Mouse (Mus musculus) limb, embryonic 11.5 days (tissue): ENCODE results near the gene Fam189a1. TPM values are rescaled to one million over a fixed set of nuclear protein-coding genes. Genes with fewer than 3 reads are reported as not detected.

ENCODE experiments used
- ATAC-seq: fragments of 200-750 bp; cut with Nextera tagmentation; 2 replicates; pipeline ENCODE4 v1.8.0; 2017; ENCODE audit warnings: low read depth; ENCODE audit not compliant: insufficient number of reproducible peaks, low FRiP score, low TSS enrichment
- DNase-seq: peaks from one replicate; pipeline ENCODE4 v3.0.0-alpha.2; 2015; ENCODE audit warnings: low spot score
- H3K27ac ChIP-seq: fragments of 300-500 bp; sonication (generic); replicated peaks from 2 replicates; pipeline ENCODE4 v1.5.1; 2014; ENCODE audit warnings: low read depth, mild to moderate bottlenecking, low read length
- H3K27me3 ChIP-seq: fragments of 300-500 bp; sonication (generic); 2 replicates; pipeline ENCODE4 v1.6.1; 2014; ENCODE audit warnings: mild to moderate bottlenecking, low read length, mixed read lengths; ENCODE audit not compliant: control insufficient read depth, insufficient read depth
- H3K36me3 ChIP-seq: fragments of 300-500 bp; sonication (generic); 2 replicates; pipeline ENCODE4 v1.6.1; 2014; ENCODE audit warnings: mild to moderate bottlenecking, low read length, moderate library complexity, mixed read lengths; ENCODE audit not compliant: control insufficient read depth, insufficient read depth
- H3K4me1 ChIP-seq: fragments of 300-500 bp; sonication (generic); 2 replicates; pipeline ENCODE4 v1.6.1; 2014; ENCODE audit warnings: low read length, mixed read lengths; ENCODE audit not compliant: control insufficient read depth, insufficient read depth
- H3K4me2 ChIP-seq: fragments of 300-500 bp; sonication (generic); 2 replicates; pipeline ENCODE4 v1.6.1; 2014; ENCODE audit warnings: low read depth, mild to moderate bottlenecking, moderate library complexity; ENCODE audit not compliant: severe bottlenecking
- H3K4me3 ChIP-seq: fragments of 300-500 bp; sonication (generic); 2 replicates; pipeline ENCODE4 v1.5.1; 2014; ENCODE audit warnings: low read depth, low read length
- H3K9ac ChIP-seq: fragments of 300-500 bp; sonication (generic); 2 replicates; pipeline ENCODE4 v1.6.1; 2014; ENCODE audit warnings: mild to moderate bottlenecking, low read length
- H3K9me3 ChIP-seq: fragments of 300-500 bp; sonication (generic); 2 replicates; pipeline ENCODE4 v1.6.1; 2016; ENCODE audit warnings: low read length; ENCODE audit not compliant: control insufficient read depth
- WGBS: fragments of 180-500 bp; shearing (Covaris S2); extraction: QIAGEN DNeasy Blood & Tissue Kit; methylation state at CpG from one replicate; pipeline ENCODE4 v1.1.7; 2014; 5-methylcytosine and 5-hydroxymethylcytosine counted together
- polyA plus RNA-seq: library from polyadenylated mRNA; unstranded; fragments of >200 nt; fragmentation: Nextera tagmentation; extraction: Ambion mirVana; gene quantifications from 2 replicates; pipeline ENCODE4 v1.2.1, GENCODE M21; 2014

Gene Fam189a1
- polyA plus RNA-seq, 1 experiment from 2014 or later, result 0.35 TPM

DNA sequence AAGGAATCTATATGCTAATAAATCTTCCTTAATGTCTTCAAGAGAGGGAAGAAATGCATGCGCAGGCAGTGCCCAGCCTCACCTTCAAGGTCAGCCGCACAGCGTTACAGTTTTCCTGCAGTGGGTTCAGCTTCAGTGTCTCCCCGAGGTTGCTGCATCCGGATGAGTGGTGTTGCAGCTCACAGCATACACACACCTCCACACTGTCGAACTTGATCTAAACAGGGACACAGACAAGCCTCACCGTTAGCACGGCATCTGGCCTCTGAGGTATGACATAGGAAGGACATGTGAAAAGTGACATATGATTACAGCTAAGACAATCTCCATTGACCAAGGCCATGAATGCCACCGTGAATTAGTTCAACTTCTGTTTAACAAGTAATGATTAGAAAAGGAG is 336.7 kb downstream of the Fam189a1 start:
- 84% methylated on average over 9 of the region's 9 CpGs for WGBS
- H3K27me3 ChIP-seq, result no peaks in the 10 kb centered on the region
- H3K4me2 ChIP-seq, result no peak overlapping the region
- no peak overlapping the region for H3K9ac ChIP-seq
- H3K9me3 ChIP-seq, result no peaks in the 10 kb centered on the region
- DNase-seq, result no peak
- no peaks in the 10 kb centered on the region for H3K36me3 ChIP-seq
- no peaks in the 10 kb centered on the region for H3K4me1 ChIP-seq
- no peak overlapping the region for H3K27ac ChIP-seq
- ATAC-seq, result no peak
- H3K4me3 ChIP-seq, result no peak overlapping the region

DNA sequence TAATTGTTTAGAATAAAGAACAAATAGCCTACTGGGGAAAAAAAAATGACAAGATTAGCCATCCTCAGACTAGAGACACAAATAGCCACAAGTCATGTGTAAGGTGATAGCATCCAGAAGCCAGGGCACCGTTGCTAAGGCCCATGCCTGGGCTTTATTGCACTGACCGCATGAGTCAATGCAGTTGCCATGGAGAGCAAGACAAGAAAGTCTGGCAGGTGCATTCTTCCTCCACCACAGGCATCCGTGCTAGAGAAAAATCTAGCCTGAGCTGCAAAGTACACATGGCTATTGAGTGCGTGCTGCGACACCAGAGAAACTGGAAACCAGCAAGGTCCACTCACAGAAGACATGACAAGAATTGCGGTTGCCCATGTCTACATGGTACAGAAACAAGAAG is 347.5 kb downstream of the Fam189a1 start:
- Histone ChIP-seq H3K4me3 (no peak overlapping the region), H3K9ac (no peak overlapping the region), H3K36me3 (no peaks in the 10 kb centered on the region), H3K4me2 (no peak overlapping the region; the same call in 1 of the 2 replicates), H3K27ac (no peak overlapping the region), H3K4me1 (no peaks in the 10 kb centered on the region), H3K9me3 (no peaks in the 10 kb centered on the region), H3K27me3 (no peaks in the 10 kb centered on the region)
- 86% methylated on average over 6 of the region's 6 CpGs for WGBS
- DNase-seq (no peak), ATAC-seq (no peak)

DNA sequence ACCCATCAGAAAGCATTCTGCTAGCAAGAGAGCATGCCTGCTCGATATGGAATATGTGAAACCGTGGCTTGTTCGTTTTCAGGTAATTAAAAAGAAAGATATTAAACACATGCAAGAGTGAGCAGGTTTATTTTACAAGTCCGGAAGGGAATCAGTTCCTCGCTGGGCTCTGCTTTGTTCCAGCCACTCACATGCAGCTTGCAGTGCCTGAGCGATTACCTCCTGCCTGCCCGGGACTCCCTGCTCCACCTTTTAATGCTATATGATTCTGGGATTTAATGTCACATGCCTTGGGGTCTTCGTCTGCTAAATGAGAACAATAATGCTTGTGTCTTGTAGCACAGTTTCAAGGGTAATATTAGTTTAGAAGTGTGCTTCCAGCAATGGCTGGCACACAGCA is 351.3 kb downstream of the Fam189a1 start:
- H3K9ac ChIP-seq, result no peak overlapping the region
- no peaks in the 10 kb centered on the region for H3K4me1 ChIP-seq
- H3K4me3 ChIP-seq, result no peak overlapping the region
- DNase-seq, result no peak
- no peak overlapping the region for H3K27ac ChIP-seq
- WGBS, result 65% methylated on average over 8 of the region's 8 CpGs
- H3K9me3 ChIP-seq, result no peaks in the 10 kb centered on the region
- H3K27me3 ChIP-seq, result no peaks in the 10 kb centered on the region
- H3K36me3 ChIP-seq, result no peaks in the 10 kb centered on the region
- H3K4me2 ChIP-seq, result no peak overlapping the region
- no peak for ATAC-seq

DNA sequence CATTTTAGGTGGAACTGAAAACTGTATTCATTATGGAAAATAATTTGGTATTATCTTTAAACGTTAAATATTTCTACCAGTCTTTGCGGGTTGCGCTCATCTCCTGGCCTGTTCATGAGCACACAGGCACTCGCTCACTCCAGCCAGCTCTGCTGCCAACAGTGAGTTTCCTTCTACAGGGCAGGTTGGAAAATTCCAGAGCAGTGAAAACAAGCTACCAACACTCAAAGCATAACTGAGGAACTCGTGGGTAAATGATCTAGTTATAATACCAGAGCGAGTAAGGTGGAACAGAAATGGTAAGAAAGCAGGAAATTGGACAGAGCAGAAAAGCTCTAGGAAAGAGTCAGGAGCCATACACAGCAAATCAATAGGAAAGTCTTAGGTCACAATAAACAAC is 360.8 kb downstream of the Fam189a1 start:
- no peaks in the 10 kb centered on the region for H3K4me1 ChIP-seq
- no peak overlapping the region for H3K4me2 ChIP-seq
- no peaks in the 10 kb centered on the region for H3K27me3 ChIP-seq
- no peak for DNase-seq
- 84% methylated on average over 6 of the region's 6 CpGs for WGBS
- no peak for ATAC-seq
- H3K27ac ChIP-seq, result no peak overlapping the region
- H3K36me3 ChIP-seq, result no peaks in the 10 kb centered on the region
- no peak overlapping the region for H3K9ac ChIP-seq
- no peaks in the 10 kb centered on the region for H3K9me3 ChIP-seq
- no peak overlapping the region for H3K4me3 ChIP-seq

DNA sequence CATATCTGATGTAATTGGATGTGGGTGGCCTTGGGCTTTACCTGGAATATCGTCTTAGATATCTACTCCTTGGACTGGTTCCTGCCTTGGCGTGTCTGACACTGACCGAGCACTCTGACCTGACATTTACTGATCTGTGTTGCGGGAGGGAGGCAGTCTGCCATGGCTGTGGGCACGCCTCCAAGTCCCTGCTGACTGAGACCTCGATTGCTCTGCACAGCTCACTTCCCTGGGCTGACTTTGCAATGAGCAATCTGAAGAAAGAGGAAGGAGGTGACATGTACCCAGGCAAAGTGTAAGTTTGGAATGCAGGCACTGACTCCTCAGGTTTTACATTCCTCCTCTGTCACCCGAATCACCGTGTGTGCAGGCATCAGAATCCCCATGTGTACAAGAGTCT is 364.3 kb downstream of the Fam189a1 start:
- DNase-seq (no peak), ATAC-seq (no peak)
- H3K4me1 ChIP-seq, result no peaks in the 10 kb centered on the region
- H3K9ac ChIP-seq, result no peak overlapping the region
- H3K36me3 ChIP-seq, result no peaks in the 10 kb centered on the region
- 73% methylated on average over 8 of the region's 8 CpGs for WGBS
- no peak overlapping the region for H3K4me2 ChIP-seq
- H3K4me3 ChIP-seq, result no peak overlapping the region
- no peak overlapping the region for H3K27ac ChIP-seq
- no peaks in the 10 kb centered on the region for H3K27me3 ChIP-seq
- no peaks in the 10 kb centered on the region for H3K9me3 ChIP-seq

DNA sequence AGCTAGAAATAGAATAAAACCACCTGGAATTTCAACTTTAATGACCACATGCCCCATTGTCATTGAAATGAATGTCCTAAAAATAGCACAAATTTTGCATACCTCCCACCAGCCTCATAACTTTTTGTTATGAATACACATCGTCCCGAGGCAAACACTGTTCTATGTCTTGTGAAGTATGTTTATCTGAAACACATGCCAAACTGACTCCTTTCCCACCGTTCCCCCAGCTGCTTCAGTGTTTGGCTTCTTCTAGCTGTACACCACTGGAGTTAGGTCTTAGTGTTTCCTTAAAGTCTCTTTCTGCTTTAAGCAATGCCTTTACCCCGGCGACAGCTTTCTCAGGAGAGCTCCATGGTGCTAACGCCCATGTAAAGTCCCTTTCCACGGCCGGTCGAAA is 365.2 kb downstream of the Fam189a1 start:
- WGBS, result 85% methylated on average over 9 of the region's 9 CpGs
- no peak overlapping the region for H3K9ac ChIP-seq
- ATAC-seq (no peak), DNase-seq (no peak)
- H3K4me2 ChIP-seq, result no peak overlapping the region
- no peak overlapping the region for H3K4me3 ChIP-seq
- no peaks in the 10 kb centered on the region for H3K27me3 ChIP-seq
- no peaks in the 10 kb centered on the region for H3K36me3 ChIP-seq
- H3K27ac ChIP-seq, result no peak overlapping the region
- H3K4me1 ChIP-seq, result no peaks in the 10 kb centered on the region
- H3K9me3 ChIP-seq, result no peaks in the 10 kb centered on the region

DNA sequence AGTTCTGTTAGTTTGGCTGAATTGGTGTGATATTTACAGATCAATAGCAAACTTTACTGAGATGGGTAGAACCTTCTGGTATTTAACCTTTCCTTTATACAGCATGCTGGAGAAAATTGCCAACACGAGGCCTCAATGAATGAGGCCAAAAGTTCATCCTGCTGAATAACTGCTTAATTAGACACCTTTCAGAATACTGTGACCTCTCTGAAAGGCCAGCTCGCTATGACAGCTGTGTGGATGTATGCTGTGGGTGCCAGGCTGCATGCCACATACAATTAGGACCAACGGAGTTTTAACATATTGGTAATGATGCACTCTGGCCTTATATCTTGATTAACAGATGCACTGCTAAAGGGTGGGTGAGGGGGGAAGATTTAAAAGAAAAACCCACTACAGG is 371.3 kb downstream of the Fam189a1 start:
- H3K4me3 ChIP-seq, result no peak overlapping the region
- WGBS, result 42% methylated on average over 3 of the region's 3 CpGs
- no peak overlapping the region for H3K4me2 ChIP-seq
- H3K36me3 ChIP-seq, result no peaks in the 10 kb centered on the region
- no peak for ATAC-seq
- no peaks in the 10 kb centered on the region for H3K9me3 ChIP-seq
- no peaks in the 10 kb centered on the region for H3K4me1 ChIP-seq
- H3K27me3 ChIP-seq, result no peaks in the 10 kb centered on the region
- H3K27ac ChIP-seq, result no peak overlapping the region
- no peak for DNase-seq
- H3K9ac ChIP-seq, result no peak overlapping the region

DNA sequence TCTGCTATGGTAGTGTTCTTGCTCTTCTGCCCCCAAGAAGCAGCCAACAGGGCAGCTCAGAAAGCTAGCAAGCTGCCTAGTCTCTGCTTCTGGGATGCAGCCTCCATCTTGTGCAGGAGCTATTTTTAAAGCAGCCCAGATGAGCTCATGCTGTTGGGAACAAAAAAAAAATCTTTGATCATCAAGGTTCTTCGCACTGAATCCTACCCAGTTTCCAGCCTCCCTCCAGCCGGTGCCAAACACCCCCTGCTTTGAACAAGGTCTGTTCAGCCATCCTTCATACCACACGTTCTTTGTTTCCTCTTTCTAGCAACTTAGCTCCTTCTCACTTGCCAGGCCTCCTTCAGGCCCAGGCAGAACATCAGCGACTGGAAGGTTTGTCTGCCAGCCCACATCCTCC is 376.9 kb downstream of the Fam189a1 start:
- WGBS, result 86% methylated on average over 4 of the region's 4 CpGs
- Histone ChIP-seq H3K4me2 (no peak overlapping the region), H3K36me3 (no peaks in the 10 kb centered on the region), H3K4me1 (no peaks in the 10 kb centered on the region), H3K27me3 (no peaks in the 10 kb centered on the region), H3K9ac (no peak overlapping the region), H3K9me3 (no peaks in the 10 kb centered on the region), H3K4me3 (no peak overlapping the region), H3K27ac (no peak overlapping the region)
- ATAC-seq (no peak), DNase-seq (no peak)

DNA sequence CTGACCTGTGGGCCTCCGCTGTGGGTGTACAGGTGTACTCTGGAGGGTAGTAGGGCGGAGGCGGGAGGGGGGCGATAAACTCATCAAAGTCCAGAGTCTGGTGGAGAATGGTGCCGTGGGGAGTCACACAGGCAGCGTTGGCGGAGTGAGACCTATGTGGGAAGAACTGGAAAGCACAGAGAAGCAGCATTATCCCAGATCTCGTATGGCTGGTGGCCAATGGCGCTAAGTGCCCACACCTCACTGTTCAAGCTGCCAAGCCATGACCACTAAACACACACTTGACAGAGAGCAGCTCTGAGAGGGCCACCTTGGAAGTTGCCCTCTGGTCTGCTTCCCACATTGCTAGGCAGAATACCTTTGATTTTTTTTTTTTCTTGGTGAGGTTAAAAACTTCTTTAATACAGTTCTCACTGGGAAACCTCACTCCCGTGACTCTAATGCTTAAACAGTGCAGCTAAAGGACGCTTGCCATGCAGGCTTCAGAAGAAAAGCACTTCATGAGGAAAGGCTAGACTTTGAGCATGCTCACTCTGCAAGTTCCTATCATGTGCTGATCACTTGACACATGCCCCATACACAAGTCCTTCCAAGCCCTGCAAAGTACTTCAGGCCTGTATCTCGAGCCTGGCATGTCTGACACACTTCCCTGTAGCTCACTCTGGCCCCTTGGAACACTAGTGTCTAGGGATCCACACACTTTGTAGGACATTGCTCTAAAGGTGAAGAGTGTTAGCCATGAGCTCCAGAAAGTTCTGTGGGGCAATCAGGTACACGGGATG is 379.5 kb downstream of the Fam189a1 start:
- WGBS, result 88% methylated on average over 13 of the region's 13 CpGs
- no peak for ATAC-seq
- H3K9ac ChIP-seq, result no peak overlapping the region
- H3K36me3 ChIP-seq, result no peaks in the 10 kb centered on the region
- DNase-seq, result no peak
- H3K4me2 ChIP-seq, result no peak overlapping the region
- no peak overlapping the region for H3K27ac ChIP-seq
- no peaks in the 10 kb centered on the region for H3K27me3 ChIP-seq
- H3K4me1 ChIP-seq, result no peaks in the 10 kb centered on the region
- no peaks in the 10 kb centered on the region for H3K9me3 ChIP-seq
- H3K4me3 ChIP-seq, result no peak overlapping the region
